In genomic region chr19:23686962-23687295, GRCm38 (mm10) we compare ENCODE assay signal across 8 mouse cellular contexts. TPM values are rescaled to one million over a fixed set of nuclear protein-coding genes. Genes with fewer than 3 reads are reported as not detected.
A peak's percentile ranks its signal among the peaks of the same experiment; 100 is the strongest.
DNase-seq lines count a peak whose midpoint lies in the region; ATAC-seq and TF ChIP-seq lines count a peak whose summit lies in the region.

No protein-coding gene starts in this region.

- no peaks in the 10 kb centered on the region for H3K27me3 ChIP-seq in heart, embryonic 16.5 days (ENCODE audit: control insufficient read depth, insufficient read depth, low read length)
- no peaks in the 10 kb centered on the region for H3K27me3 ChIP-seq in MEL (ENCODE audit: control insufficient read depth in 1 of 2, insufficient read depth in 2 of 2, low read length in 2 of 2)
- no peaks in the 10 kb centered on the region for H3K27me3 ChIP-seq in hindbrain, embryonic 11.5 days (ENCODE audit: control insufficient read depth, insufficient read depth, low read length)
- no peaks in the 10 kb centered on the region for H3K27me3 ChIP-seq in midbrain, embryonic 11.5 days (ENCODE audit: control insufficient read depth, insufficient read depth, low read length)

- peak overlapping the region; percentile 86 for H3K4me2 ChIP-seq in heart, embryonic 16.5 days (ENCODE audit: low read depth, low read length)
- peak overlapping the region; percentile 50 for H3K4me2 ChIP-seq in hindbrain, embryonic 11.5 days (replicated peaks; ENCODE audit: low read depth, low read length)
- H3K4me2 ChIP-seq in midbrain, embryonic 11.5 days, result peak overlapping the region; percentile 45

- 2% methylated on average over 14 of the region's 14 CpGs for WGBS in heart, embryonic 16.5 days
- WGBS in hindbrain, embryonic 11.5 days, result under 1% methylated on average over 14 of the region's 14 CpGs
- WGBS in midbrain, embryonic 11.5 days, result 2% methylated on average over 14 of the region's 14 CpGs

- H3K4me3 ChIP-seq in heart, embryonic 16.5 days (ENCODE audit: low read length), result peak overlapping the region; percentile 93
- H3K4me3 ChIP-seq in MEL (ENCODE audit: control insufficient read depth in 1 of 2, insufficient read depth in 1 of 2, low read depth in 2 of 2, low read length in 2 of 2), result peak overlapping the region; percentile 80 to 89
- peak overlapping the region; percentile 82 for H3K4me3 ChIP-seq in hindbrain, embryonic 11.5 days (ENCODE audit: low read depth, low read length)
- H3K4me3 ChIP-seq in midbrain, embryonic 11.5 days (ENCODE audit: low read depth, low read length), result peak overlapping the region; percentile 77

- H3K9me3 ChIP-seq in heart, embryonic 16.5 days (replicated peaks; ENCODE audit: control insufficient read depth, low read length), result no peaks in the 10 kb centered on the region
- H3K9me3 ChIP-seq in MEL (replicated peaks; ENCODE audit: insufficient read depth, low read length), result no peaks in the 10 kb centered on the region
- H3K9me3 ChIP-seq in hindbrain, embryonic 11.5 days (ENCODE audit: control insufficient read depth, low read length), result no peaks in the 10 kb centered on the region
- no peaks in the 10 kb centered on the region for H3K9me3 ChIP-seq in midbrain, embryonic 11.5 days (ENCODE audit: control insufficient read depth, low read length)

- H3K79me2 ChIP-seq in MEL (ENCODE audit: control insufficient read depth, insufficient read depth, low read length, poor library complexity), result peaks cover 21% of the 10 kb centered on the region

- H3K9ac ChIP-seq in heart, embryonic 16.5 days (ENCODE audit: low read length), result peak overlapping the region; percentile 98
- peak overlapping the region; percentile 97 for H3K9ac ChIP-seq in MEL (ENCODE audit: control insufficient read depth, low read depth, low read length, poor library complexity, severe bottlenecking)
- H3K9ac ChIP-seq in hindbrain, embryonic 11.5 days (ENCODE audit: low read depth, low read length), result peak overlapping the region; percentile 95
- H3K9ac ChIP-seq in midbrain, embryonic 11.5 days (ENCODE audit: low read length), result peak overlapping the region; percentile 94

- no peak for TF ChIP-seq RAD21 in MEL (IDR thresholded peaks at IDR 0.05; ENCODE audit: low read depth, low read length)

- no peaks in the 10 kb centered on the region for H3K36me3 ChIP-seq in heart, embryonic 16.5 days (ENCODE audit: control insufficient read depth, insufficient read depth)
- H3K36me3 ChIP-seq in MEL (ENCODE audit: control insufficient read depth in 1 of 2, insufficient read depth in 2 of 2, low read length in 2 of 2), result peaks cover 0 to 18% of the 10 kb centered on the region in 2 experiments; a peak in 2 of 4 replicates
- H3K36me3 ChIP-seq in hindbrain, embryonic 11.5 days (ENCODE audit: control insufficient read depth, insufficient read depth, low read length), result no peaks in the 10 kb centered on the region
- no peaks in the 10 kb centered on the region for H3K36me3 ChIP-seq in midbrain, embryonic 11.5 days (ENCODE audit: control insufficient read depth, insufficient read depth, low read length)

- H3K27ac ChIP-seq in heart, embryonic 16.5 days (ENCODE audit: low read length), result peak overlapping the region; percentile 95
- H3K27ac ChIP-seq in MEL (ENCODE audit: control insufficient read depth, low read depth, low read length), result peak overlapping the region; percentile 79
- H3K27ac ChIP-seq in hindbrain, embryonic 11.5 days (ENCODE audit: low read depth, low read length), result peak overlapping the region; percentile 92
- peak overlapping the region; percentile 90 for H3K27ac ChIP-seq in midbrain, embryonic 11.5 days (ENCODE audit: low read depth, low read length)

- peak in 1 of 2 experiments; percentile 89; a peak in 1 of 4 replicates for TF ChIP-seq POLR2A in MEL (IDR thresholded peaks at IDR 0.05; ENCODE audit: control insufficient read depth in 1 of 2, insufficient read depth in 1 of 2, low read depth in 1 of 2, low read length in 2 of 2, poor library complexity in 1 of 2)

- ATAC-seq in heart, embryonic 16.5 days (replicated peaks; ENCODE audit: extremely low read depth, insufficient read depth, low FRiP score), result peak; percentile 71
- no peak for ATAC-seq in hindbrain, embryonic 11.5 days (ENCODE audit: low FRiP score)
- no peak for ATAC-seq in midbrain, embryonic 11.5 days (ENCODE audit: low FRiP score)

- peaks cover 8% of the 10 kb centered on the region for H3K4me1 ChIP-seq in heart, embryonic 16.5 days (ENCODE audit: control insufficient read depth, insufficient read depth, low read length)
- H3K4me1 ChIP-seq in MEL (ENCODE audit: control insufficient read depth in 1 of 2, insufficient read depth in 2 of 2, low read length in 2 of 2), result peaks cover 0 to 11% of the 10 kb centered on the region in 2 experiments; a peak in 2 of 4 replicates
- H3K4me1 ChIP-seq in hindbrain, embryonic 11.5 days (replicated peaks; ENCODE audit: control insufficient read depth, insufficient read depth, low read length), result no peaks in the 10 kb centered on the region
- H3K4me1 ChIP-seq in midbrain, embryonic 11.5 days (ENCODE audit: control insufficient read depth, insufficient read depth, low read length), result peaks cover 8% of the 10 kb centered on the region; the same call in 1 of the 2 replicates

- TF ChIP-seq CTCF in MEL (IDR thresholded peaks at IDR 0.05 in 2 of 3, conservative IDR thresholded peaks at IDR 0.05 in 1 of 3; ENCODE audit: control insufficient read depth in 1 of 3, insufficient read depth in 1 of 3, low read depth in 2 of 3, low read length in 3 of 3, poor library complexity in 1 of 3, severe bottlenecking in 1 of 3), result no peak

- no peak for TF ChIP-seq EP300 in MEL (IDR thresholded peaks at IDR 0.05; ENCODE audit: low read depth in 1 of 2, low read length in 2 of 2)

- intact Hi-C loops in heart, postnatal 25 days (cut with DNase I), result loop anchor here (1.0 to 10.0 kb wide), 3 partner anchors 71 to 595 kb away; partner anchors contain the start of genes Apba1, Fam189a2 and Fxn

- DNase-seq in heart, postnatal 25 days (ENCODE audit: low spot score), result no peak
- DNase-seq in MEL (ENCODE audit: low read depth, low spot score), result no peak
- DNase-seq in hindbrain, embryonic 11.5 days (ENCODE audit: low spot score), result no peak
- no peak for DNase-seq in midbrain, embryonic 11.5 days (ENCODE audit: low spot score, missing footprints)
- no peak for DNase-seq in right cerebral cortex, postnatal 36 days (ENCODE audit: low spot score in 2 of 2)
- DNase-seq in right cerebral cortex, postnatal 10 days (ENCODE audit: low spot score in 2 of 2), result no peak
- no peak for DNase-seq in adrenal gland, postnatal 14 days

TF ChIP-seq in MEL, 35 proteins besides CTCF, POLR2A, EP300 and RAD21:
- TF ChIP-seq TBP (IDR thresholded peaks at IDR 0.05; ENCODE audit: low read depth, low read length) (0 out of 2 replicates have a peak, but pooled peaks have one; percentile 31), E2F4 (IDR thresholded peaks at IDR 0.05; ENCODE audit: borderline replicate concordance, low read depth, low read length) (no peak), RCOR1 (IDR thresholded peaks at IDR 0.05; ENCODE audit: low read depth, low read length) (no peak), ZMIZ1 (IDR thresholded peaks at IDR 0.05; ENCODE audit: low read depth, low read length) (no peak), TAL1 (IDR thresholded peaks at IDR 0.05; ENCODE audit: low read length) (no peak), MAX (IDR thresholded peaks at IDR 0.05; ENCODE audit: low read length) (0 out of 2 replicates have a peak, but pooled peaks have one; percentile 18), POLR2AphosphoS2 (IDR thresholded peaks at IDR 0.05; ENCODE audit: low read length) (peak; percentile 76), MAZ (IDR thresholded peaks at IDR 0.05; ENCODE audit: low read depth, low read length) (0 out of 2 replicates have a peak, but pooled peaks have one; percentile 35), MXI1 (IDR thresholded peaks at IDR 0.05; ENCODE audit: low read depth, low read length) (peak; percentile 52), KAT2A (conservative IDR thresholded peaks at IDR 0.05; ENCODE audit: low read depth, low read length) (no peak)
TF ChIP-seq in MEL: peak in this region for 5.

RNA-seq across cellular contexts. Expression of gene Ptar1, which starts 0.3 kb away (rescaled TPM):
- polyA plus RNA-seq in heart, embryonic 16.5 days (2015; fragmentation: Nextera tagmentation; extraction: Ambion mirVana), result 3.4 and 6.6 TPM in 2 replicates
- 10 to 100 TPM; 21.0 to 23.0 TPM for total RNA-seq in heart, postnatal 25 days (2021)
- 4.8 and 4.9 TPM in 2 replicates for total RNA-seq in MEL (2012; rRNA removed)
- 1 to 10 TPM in 1 of 2 experiments, not detected in 1; 6.9 TPM for polyA plus RNA-seq in MEL (2012; ENCODE audit: insufficient read depth in 1 of 2, insufficient read length in 2 of 2, low read depth in 1 of 2, low replicate concordance in 2 of 2, missing spikeins in 1 of 2)
- polyA plus RNA-seq in hindbrain, embryonic 11.5 days (2014; fragmentation: Nextera tagmentation; extraction: Ambion mirVana), result 9.5 and 15.1 TPM in 2 replicates
- polyA plus RNA-seq in midbrain, embryonic 11.5 days (2014; fragmentation: Nextera tagmentation; extraction: Ambion mirVana), result 7.7 and 8.7 TPM in 2 replicates
- total RNA-seq in adrenal gland, postnatal 14 days (2021), result 26.1 and 27.9 TPM in 2 replicates

RNA-seq across cellular contexts. Expression of gene 1700028P14Rik, which starts 34.3 kb away (rescaled TPM):
- 0.28 and 0.52 TPM in 2 replicates for polyA plus RNA-seq in heart, embryonic 16.5 days (2015; fragmentation: Nextera tagmentation; extraction: Ambion mirVana)
- total RNA-seq in heart, postnatal 25 days (2021), result not detected
- total RNA-seq in MEL (2012; rRNA removed), result not detected in 2 replicates
- polyA plus RNA-seq in MEL (2012; ENCODE audit: insufficient read depth in 1 of 2, insufficient read length in 2 of 2, low read depth in 1 of 2, low replicate concordance in 2 of 2, missing spikeins in 1 of 2), result not detected
- 1.2 and 2.0 TPM in 2 replicates for polyA plus RNA-seq in hindbrain, embryonic 11.5 days (2014; fragmentation: Nextera tagmentation; extraction: Ambion mirVana)
- not detected in 2 replicates for polyA plus RNA-seq in midbrain, embryonic 11.5 days (2014; fragmentation: Nextera tagmentation; extraction: Ambion mirVana)
- total RNA-seq in adrenal gland, postnatal 14 days (2021), result not detected in 2 replicates
